Comparison of ENCODE assay signal across 8 mouse cellular contexts in the genomic region with DNA sequence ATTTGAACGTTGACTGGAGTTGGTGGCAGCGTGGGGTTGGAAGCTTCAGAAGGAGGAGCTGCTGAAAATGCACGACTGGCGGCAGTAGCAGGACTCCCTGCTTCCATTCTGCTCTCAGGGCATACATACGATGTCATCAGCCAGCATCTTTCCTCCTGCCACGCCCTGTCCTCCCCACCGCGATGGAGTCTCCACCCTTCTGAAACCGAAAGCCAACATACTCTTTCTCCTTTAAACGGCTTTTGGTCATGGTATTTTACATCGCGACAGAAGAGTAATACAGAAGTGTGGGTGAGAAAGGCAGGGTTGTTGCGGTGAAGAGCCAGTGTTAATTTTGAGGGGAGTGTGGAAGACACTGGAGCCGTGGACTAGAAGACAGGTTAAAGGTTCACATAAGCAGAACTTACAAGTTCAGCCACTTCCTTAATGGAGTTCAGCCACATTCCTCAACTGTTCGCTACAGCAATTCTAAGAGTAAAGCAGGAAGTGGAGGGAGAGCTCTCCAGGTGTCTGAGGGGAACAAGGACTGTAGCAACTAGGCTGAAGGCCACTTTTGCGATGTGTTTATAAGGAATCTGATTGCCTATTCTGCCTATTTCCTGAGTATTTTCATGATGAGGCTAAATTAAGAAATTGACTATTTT. TPM values are rescaled to one million over a fixed set of nuclear protein-coding genes. Genes with fewer than 3 reads are reported as not detected.
A peak's percentile ranks its signal among the peaks of the same experiment; 100 is the strongest.
DNase-seq lines count a peak whose midpoint lies in the region; ATAC-seq and TF ChIP-seq lines count a peak whose summit lies in the region.

No protein-coding gene starts in this region.

- no peak overlapping the region for H3K27ac ChIP-seq in cerebellum, adult 2 months (ENCODE audit: insufficient read depth, low read length)
- H3K27ac ChIP-seq in embryonic facial prominence, embryonic 13.5 days: no peak overlapping the region
- H3K27ac ChIP-seq in hindbrain, embryonic 15.5 days (replicated peaks): no peak overlapping the region
- peak overlapping the region; percentile 69 for H3K27ac ChIP-seq in lung, embryonic 16.5 days (ENCODE audit: low read length)
- H3K27ac ChIP-seq in forebrain, embryonic 15.5 days (replicated peaks): no peak overlapping the region

- H3K36me3 ChIP-seq in embryonic facial prominence, embryonic 13.5 days: no peaks in the 10 kb centered on the region
- H3K36me3 ChIP-seq in hindbrain, embryonic 15.5 days: no peaks in the 10 kb centered on the region
- no peaks in the 10 kb centered on the region for H3K36me3 ChIP-seq in lung, embryonic 16.5 days (ENCODE audit: control insufficient read depth, insufficient read depth, low read length)
- no peaks in the 10 kb centered on the region for H3K36me3 ChIP-seq in forebrain, embryonic 15.5 days

- 27% methylated on average over 16 of the region's 16 CpGs for WGBS in cerebellum, adult 2 months
- WGBS in embryonic facial prominence, embryonic 13.5 days: 37% methylated on average over 16 of the region's 16 CpGs
- 44% methylated on average over 16 of the region's 16 CpGs for WGBS in hindbrain, embryonic 15.5 days
- WGBS in lung, embryonic 16.5 days: 27% methylated on average over 16 of the region's 16 CpGs
- WGBS in forebrain, embryonic 15.5 days: 59% methylated on average over 16 of the region's 16 CpGs

- no peak for TF ChIP-seq CTCF in cerebellum, adult 2 months (IDR thresholded peaks at IDR 0.05; ENCODE audit: borderline replicate concordance, insufficient read depth, low read depth, low read length)

- peak; percentile 9 to 19 for DNase-seq in cerebellum, adult 2 months
- DNase-seq in cerebellum, adult 11-12 months: no peak
- peak; percentile 21 to 51 for DNase-seq in CD8-positive naive resting alpha-beta T cell, adult 2 months (ENCODE audit: low read depth in 2 of 2, low spot score in 2 of 2)
- DNase-seq in spleen, adult 12 weeks (ENCODE audit: low spot score): peak; percentile 31

- no peaks in the 10 kb centered on the region for H3K4me1 ChIP-seq in cerebellum, adult 2 months (ENCODE audit: control insufficient read depth, insufficient read depth, low read length)
- H3K4me1 ChIP-seq in embryonic facial prominence, embryonic 13.5 days: 0 out of 2 replicates have a peak, but pooled peaks cover 6% of the 10 kb centered on the region
- peaks cover 2% of the 10 kb centered on the region; the same call in 1 of the 2 replicates for H3K4me1 ChIP-seq in hindbrain, embryonic 15.5 days (replicated peaks)
- no peaks in the 10 kb centered on the region for H3K4me1 ChIP-seq in lung, embryonic 16.5 days (replicated peaks; ENCODE audit: control insufficient read depth, insufficient read depth, low read length)
- H3K4me1 ChIP-seq in forebrain, embryonic 15.5 days: peaks cover under 1% of the 10 kb centered on the region

- no peaks in the 10 kb centered on the region for H3K27me3 ChIP-seq in cerebellum, adult 2 months (ENCODE audit: control insufficient read depth, insufficient read depth, low read length)
- H3K27me3 ChIP-seq in embryonic facial prominence, embryonic 13.5 days: no peaks in the 10 kb centered on the region
- no peaks in the 10 kb centered on the region for H3K27me3 ChIP-seq in hindbrain, embryonic 15.5 days
- H3K27me3 ChIP-seq in lung, embryonic 16.5 days (ENCODE audit: control insufficient read depth, insufficient read depth, low read depth, low read length): no peaks in the 10 kb centered on the region
- no peaks in the 10 kb centered on the region for H3K27me3 ChIP-seq in forebrain, embryonic 15.5 days

- H3K4me2 ChIP-seq in embryonic facial prominence, embryonic 13.5 days: peak overlapping the region; percentile 54
- peak overlapping the region; percentile 34 for H3K4me2 ChIP-seq in hindbrain, embryonic 15.5 days
- peak overlapping the region; percentile 60 for H3K4me2 ChIP-seq in lung, embryonic 16.5 days (ENCODE audit: low read depth, low read length)
- H3K4me2 ChIP-seq in forebrain, embryonic 15.5 days (replicated peaks): no peak overlapping the region

- H3K9me3 ChIP-seq in embryonic facial prominence, embryonic 13.5 days: no peaks in the 10 kb centered on the region
- no peaks in the 10 kb centered on the region for H3K9me3 ChIP-seq in hindbrain, embryonic 15.5 days
- H3K9me3 ChIP-seq in lung, embryonic 16.5 days (ENCODE audit: control insufficient read depth, low read length): no peaks in the 10 kb centered on the region
- no peaks in the 10 kb centered on the region for H3K9me3 ChIP-seq in forebrain, embryonic 15.5 days

- ATAC-seq in embryonic facial prominence, embryonic 13.5 days (ENCODE audit: insufficient number of reproducible peaks, insufficient read depth, low FRiP score, low TSS enrichment, low read depth): no peak
- ATAC-seq in hindbrain, embryonic 15.5 days (ENCODE audit: low FRiP score, low read depth): no peak
- ATAC-seq in lung, embryonic 16.5 days (ENCODE audit: low read depth): peak; percentile 81
- no peak for ATAC-seq in forebrain, embryonic 15.5 days (replicated peaks)

- no peak overlapping the region for H3K9ac ChIP-seq in embryonic facial prominence, embryonic 13.5 days
- H3K9ac ChIP-seq in hindbrain, embryonic 15.5 days: no peak overlapping the region
- peak overlapping the region; percentile 62 for H3K9ac ChIP-seq in lung, embryonic 16.5 days (ENCODE audit: low read length)
- no peak overlapping the region for H3K9ac ChIP-seq in forebrain, embryonic 15.5 days (replicated peaks)

- TF ChIP-seq POLR2A in cerebellum, adult 2 months (IDR thresholded peaks at IDR 0.05; ENCODE audit: borderline replicate concordance, insufficient read depth, low read length): 0 out of 2 replicates have a peak, but pooled peaks have one; percentile 14

- H3K4me3 ChIP-seq in cerebellum, adult 2 months (replicated peaks; ENCODE audit: insufficient read depth, low read depth, low read length): peak overlapping the region; percentile 44
- H3K4me3 ChIP-seq in embryonic facial prominence, embryonic 13.5 days: peak overlapping the region; percentile 30
- no peak overlapping the region for H3K4me3 ChIP-seq in hindbrain, embryonic 15.5 days
- H3K4me3 ChIP-seq in lung, embryonic 16.5 days (ENCODE audit: low read length): peak overlapping the region; percentile 47
- H3K4me3 ChIP-seq in forebrain, embryonic 15.5 days: no peak overlapping the region

RNA-seq across cellular contexts. Expression of a gene that starts 6.1 kb away (rescaled TPM):
- 19.5 and 20.5 TPM in 2 replicates for polyA plus RNA-seq in cerebellum, adult 2 months (2012; rRNA removed)
- polyA plus RNA-seq in embryonic facial prominence, embryonic 13.5 days (2015; fragmentation: Nextera tagmentation; extraction: Ambion mirVana): 41.9 and 43.1 TPM in 2 replicates
- 35.7 and 40.2 TPM in 2 replicates for polyA plus RNA-seq in hindbrain, embryonic 15.5 days (2015; fragmentation: Nextera tagmentation; extraction: Ambion mirVana)
- polyA plus RNA-seq in lung, embryonic 16.5 days (2015; fragmentation: Nextera tagmentation; extraction: Ambion mirVana): 38.3 and 42.5 TPM in 2 replicates
- 41.0 and 42.3 TPM in 2 replicates for polyA plus RNA-seq in forebrain, embryonic 15.5 days (2015; fragmentation: Nextera tagmentation; extraction: Ambion mirVana)

RNA-seq across cellular contexts. Expression of a gene that starts 51.4 kb away (rescaled TPM):
- 28.8 and 30.7 TPM in 2 replicates for polyA plus RNA-seq in cerebellum, adult 2 months (2012; rRNA removed)
- polyA plus RNA-seq in embryonic facial prominence, embryonic 13.5 days (2015; fragmentation: Nextera tagmentation; extraction: Ambion mirVana): 9.8 and 10.3 TPM in 2 replicates
- 29.6 and 30.4 TPM in 2 replicates for polyA plus RNA-seq in hindbrain, embryonic 15.5 days (2015; fragmentation: Nextera tagmentation; extraction: Ambion mirVana)
- polyA plus RNA-seq in lung, embryonic 16.5 days (2015; fragmentation: Nextera tagmentation; extraction: Ambion mirVana): 5.9 and 6.7 TPM in 2 replicates
- polyA plus RNA-seq in forebrain, embryonic 15.5 days (2015; fragmentation: Nextera tagmentation; extraction: Ambion mirVana): 23.3 and 24.0 TPM in 2 replicates

Comparison
In these comparisons a context has a peak if more than half of its experiments do, and no peak if none do; other contexts are left out.
1. H3K4me3 ChIP-seq: peak in cerebellum, adult 2 months (single experiment), embryonic facial prominence, embryonic 13.5 days (single experiment) and lung, embryonic 16.5 days (single experiment); none in hindbrain, embryonic 15.5 days (single experiment) and forebrain, embryonic 15.5 days (single experiment).